Mouse (Mus musculus) kidney, embryonic 16.5 days (tissue): ENCODE results near the gene Nol9. TPM values are rescaled to one million over a fixed set of nuclear protein-coding genes. Genes with fewer than 3 reads are reported as not detected.

ENCODE experiments used
- ATAC-seq: fragments of 200-750 bp; cut with Nextera tagmentation; 2 replicates; pipeline ENCODE4 v1.8.0; 2017; ENCODE audit warnings: moderate TSS enrichment; ENCODE audit not compliant: low FRiP score, low TSS enrichment
- H3K27ac ChIP-seq: fragments of 300-500 bp; sonication (generic); 2 replicates; pipeline ENCODE4 v1.5.1; 2014; ENCODE audit warnings: low read length
- H3K27me3 ChIP-seq: fragments of 300-500 bp; sonication (generic); 2 replicates; pipeline ENCODE4 v1.6.1; 2014; ENCODE audit warnings: low read length, control low read depth, mixed read lengths; ENCODE audit not compliant: insufficient read depth
- H3K36me3 ChIP-seq: fragments of 300-500 bp; sonication (generic); 2 replicates; pipeline ENCODE4 v1.6.1; 2014; ENCODE audit warnings: low read length, control low read depth, mixed read lengths; ENCODE audit not compliant: insufficient read depth
- H3K4me1 ChIP-seq: fragments of 300-500 bp; sonication (generic); 2 replicates; pipeline ENCODE4 v1.6.1; 2014; ENCODE audit warnings: low read length, control low read depth, mixed read lengths; ENCODE audit not compliant: insufficient read depth
- H3K4me2 ChIP-seq: fragments of 300-500 bp; sonication (generic); replicated peaks from 2 replicates; pipeline ENCODE4 v1.6.1; 2014; ENCODE audit warnings: low read depth, low read length
- H3K4me3 ChIP-seq: fragments of 300-500 bp; sonication (generic); 2 replicates; pipeline ENCODE4 v1.5.1; 2014; ENCODE audit warnings: mild to moderate bottlenecking, low read length
- H3K9ac ChIP-seq: fragments of 300-500 bp; sonication (generic); replicated peaks from 2 replicates; pipeline ENCODE4 v1.6.1; 2014; ENCODE audit warnings: low read length
- H3K9me3 ChIP-seq: fragments of 300-500 bp; sonication (generic); 2 replicates; pipeline ENCODE4 v1.6.1; 2016; ENCODE audit warnings: low read length, control low read depth
- WGBS: fragments of 180-500 bp; shearing (Covaris S2); extraction: QIAGEN DNeasy Blood & Tissue Kit; methylation state at CpG from one replicate; pipeline ENCODE4 v1.1.7; 2014; 5-methylcytosine and 5-hydroxymethylcytosine counted together
- polyA plus RNA-seq: library from polyadenylated mRNA; unstranded; fragments of >200 nt; fragmentation: Nextera tagmentation; extraction: Ambion mirVana; gene quantifications from 2 replicates; pipeline ENCODE4 v1.2.1, GENCODE M21; 2015

The Nol9 gene
- polyA plus RNA-seq, 1 experiment from 2014 or later = 31.7 TPM

- Histone ChIP-seq H3K36me3 (peaks cover 19% of the 10 kb centered on the region), H3K4me3 (peak overlapping the region; percentile 83), H3K4me1 (peaks cover 31% of the 10 kb centered on the region), H3K9ac (peak overlapping the region; percentile 83), H3K9me3 (no peaks in the 10 kb centered on the region), H3K4me2 (peak overlapping the region; percentile 99), H3K27me3 (no peaks in the 10 kb centered on the region), H3K27ac (peak overlapping the region; percentile 92)
- under 1% methylated on average over 110 of the region's 115 CpGs for WGBS
- ATAC-seq = peak; percentile 72
Observed at GRCm38 (mm10) chr4:152009076-152010051, 29.8 kb upstream of the Nol9 start.

GRCm38 (mm10) chr4:152010091-152010706, 28.9 kb upstream of the Nol9 start:
- peak; percentile 8; the same call in 1 of the 2 replicates for ATAC-seq

GRCm38 (mm10) chr4:152010707-152011134, 28.4 kb upstream of the Nol9 start:
- Histone ChIP-seq H3K4me2 (peak overlapping the region; percentile 99), H3K4me3 (peak overlapping the region; percentile 83), H3K9me3 (no peaks in the 10 kb centered on the region), H3K4me1 (peaks cover 31% of the 10 kb centered on the region), H3K27me3 (no peaks in the 10 kb centered on the region), H3K27ac (peak overlapping the region; percentile 14; the same call in 1 of the 2 replicates), H3K36me3 (peaks cover 32% of the 10 kb centered on the region), H3K9ac (peak overlapping the region; percentile 83)
- no peak for ATAC-seq
- WGBS = 12% methylated on average over 13 of the region's 13 CpGs

More at GRCm38 (mm10) chr4:152010091-152010706, 28.9 kb upstream of the Nol9 start:
- peak overlapping the region; percentile 92 for H3K27ac ChIP-seq
- no peaks in the 10 kb centered on the region for H3K9me3 ChIP-seq
- 2% methylated on average over 10 of the region's 10 CpGs for WGBS
- peak overlapping the region; percentile 83 for H3K9ac ChIP-seq
- H3K4me3 ChIP-seq = peak overlapping the region; percentile 83
- H3K4me1 ChIP-seq = peaks cover 31% of the 10 kb centered on the region
- peak overlapping the region; percentile 99 for H3K4me2 ChIP-seq
- H3K27me3 ChIP-seq = no peaks in the 10 kb centered on the region
- peaks cover 27% of the 10 kb centered on the region for H3K36me3 ChIP-seq

DNA sequence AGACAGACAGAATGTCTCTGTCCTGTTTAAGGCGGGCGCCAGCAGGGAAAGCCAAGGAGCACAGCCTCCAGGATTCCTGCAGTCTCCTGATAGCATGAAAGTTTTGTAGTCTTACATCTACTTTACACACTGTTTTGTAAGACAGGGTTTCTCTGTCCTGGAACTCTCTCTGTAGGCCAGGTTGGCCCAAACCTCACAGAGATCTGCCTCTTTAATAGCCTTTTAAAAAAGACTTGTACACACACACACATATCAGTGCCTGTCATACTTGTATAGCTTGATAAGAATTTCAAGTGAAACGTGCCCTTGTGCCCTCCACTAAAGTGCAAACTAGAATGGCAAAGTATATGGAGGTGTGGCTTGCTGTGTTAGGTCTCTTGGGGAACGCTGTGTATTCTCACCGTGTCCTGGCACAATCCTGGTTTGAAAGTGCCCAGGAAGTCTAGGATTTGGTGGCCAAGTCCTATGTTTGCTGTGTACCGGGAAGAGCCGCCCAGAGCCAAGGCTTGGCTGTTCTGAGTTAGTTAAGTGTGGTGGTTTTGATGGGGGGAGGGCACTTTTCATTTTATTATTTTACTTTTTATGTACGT, 27.9 kb upstream of the Nol9 start:
- Histone ChIP-seq H3K27ac (no peak overlapping the region), H3K9me3 (no peaks in the 10 kb centered on the region), H3K36me3 (peaks cover 37% of the 10 kb centered on the region), H3K27me3 (no peaks in the 10 kb centered on the region), H3K4me1 (peaks cover 31% of the 10 kb centered on the region), H3K4me2 (peak overlapping the region; percentile 99), H3K4me3 (peak overlapping the region; percentile 83), H3K9ac (peak overlapping the region; percentile 83)
- WGBS = 73% methylated on average over 8 of the region's 8 CpGs
- ATAC-seq = no peak

- no peak for ATAC-seq
- no peaks in the 10 kb centered on the region for H3K27me3 ChIP-seq
- H3K9me3 ChIP-seq = no peaks in the 10 kb centered on the region
- H3K36me3 ChIP-seq = peaks cover 40% of the 10 kb centered on the region
- H3K4me2 ChIP-seq = no peak overlapping the region
- H3K27ac ChIP-seq = no peak overlapping the region
- 93% methylated on average over 16 of the region's 16 CpGs for WGBS
- no peak overlapping the region for H3K9ac ChIP-seq
- no peak overlapping the region for H3K4me3 ChIP-seq
- H3K4me1 ChIP-seq = peaks cover 30% of the 10 kb centered on the region
Observed at GRCm38 (mm10) chr4:152012109-152012508, 27.0 kb upstream of the Nol9 start.

DNA sequence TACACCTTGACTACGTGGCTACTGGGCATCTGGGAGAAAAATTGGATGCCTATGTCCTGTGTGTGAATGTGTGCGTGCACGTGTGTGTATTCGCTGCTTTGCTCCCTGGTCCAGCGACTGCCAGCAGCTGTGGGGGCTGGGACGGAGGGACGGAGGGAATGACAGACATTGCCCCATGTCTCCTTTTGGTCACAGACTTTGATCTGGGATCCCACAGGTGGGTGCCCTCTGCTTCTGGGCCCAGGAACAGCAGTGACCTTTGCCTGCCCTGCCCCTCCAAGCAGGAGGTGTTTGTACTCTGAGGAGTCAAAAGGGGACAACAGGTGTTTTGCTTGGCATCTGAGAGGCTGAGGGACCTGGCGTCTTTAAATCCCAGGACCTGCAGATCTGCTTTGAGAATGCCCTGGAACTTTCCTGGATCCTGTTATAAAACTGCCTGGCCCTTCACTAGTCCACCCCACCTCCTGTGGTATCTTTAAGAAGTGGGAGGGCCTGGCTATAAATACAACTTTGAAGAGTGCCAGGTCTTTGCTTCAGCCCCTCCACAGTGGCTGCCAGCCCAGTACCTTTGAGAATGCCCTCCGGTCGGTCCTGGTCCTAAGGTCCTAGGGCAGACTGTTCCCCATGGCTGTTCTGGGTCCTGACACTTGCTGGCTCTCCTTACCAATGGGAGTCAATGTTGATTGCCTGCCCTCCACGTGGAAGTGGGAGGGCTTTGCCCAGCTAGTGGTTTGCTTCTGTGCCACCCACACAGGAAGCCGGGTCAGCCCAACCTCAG, 25.9 kb upstream of the Nol9 start:
- H3K4me2 ChIP-seq = no peak overlapping the region
- ATAC-seq = no peak
- H3K27me3 ChIP-seq = no peaks in the 10 kb centered on the region
- peaks cover 40% of the 10 kb centered on the region for H3K36me3 ChIP-seq
- WGBS = 83% methylated on average over 12 of the region's 12 CpGs
- no peak overlapping the region for H3K27ac ChIP-seq
- H3K4me1 ChIP-seq = peaks cover 20% of the 10 kb centered on the region
- no peak overlapping the region for H3K4me3 ChIP-seq
- no peak overlapping the region for H3K9ac ChIP-seq
- H3K9me3 ChIP-seq = no peaks in the 10 kb centered on the region

- 87% methylated on average over 6 of the region's 6 CpGs for WGBS
- Histone ChIP-seq H3K27ac (no peak overlapping the region), H3K36me3 (peaks cover 66% of the 10 kb centered on the region), H3K9me3 (no peaks in the 10 kb centered on the region), H3K9ac (no peak overlapping the region), H3K4me2 (no peak overlapping the region), H3K27me3 (no peaks in the 10 kb centered on the region), H3K4me1 (no peaks in the 10 kb centered on the region), H3K4me3 (no peak overlapping the region)
- no peak for ATAC-seq
Observed at GRCm38 (mm10) chr4:152019073-152019472, 20.0 kb upstream of the Nol9 start.

- Histone ChIP-seq H3K9me3 (no peaks in the 10 kb centered on the region), H3K4me3 (no peak overlapping the region), H3K36me3 (peaks cover 63% of the 10 kb centered on the region), H3K9ac (no peak overlapping the region), H3K4me1 (peaks cover 5% of the 10 kb centered on the region), H3K4me2 (no peak overlapping the region), H3K27ac (no peak overlapping the region), H3K27me3 (no peaks in the 10 kb centered on the region)
- ATAC-seq = no peak
- WGBS = 93% methylated on average over 21 of the region's 21 CpGs
Observed at GRCm38 (mm10) chr4:152020024-152020423, 19.1 kb upstream of the Nol9 start.

DNA sequence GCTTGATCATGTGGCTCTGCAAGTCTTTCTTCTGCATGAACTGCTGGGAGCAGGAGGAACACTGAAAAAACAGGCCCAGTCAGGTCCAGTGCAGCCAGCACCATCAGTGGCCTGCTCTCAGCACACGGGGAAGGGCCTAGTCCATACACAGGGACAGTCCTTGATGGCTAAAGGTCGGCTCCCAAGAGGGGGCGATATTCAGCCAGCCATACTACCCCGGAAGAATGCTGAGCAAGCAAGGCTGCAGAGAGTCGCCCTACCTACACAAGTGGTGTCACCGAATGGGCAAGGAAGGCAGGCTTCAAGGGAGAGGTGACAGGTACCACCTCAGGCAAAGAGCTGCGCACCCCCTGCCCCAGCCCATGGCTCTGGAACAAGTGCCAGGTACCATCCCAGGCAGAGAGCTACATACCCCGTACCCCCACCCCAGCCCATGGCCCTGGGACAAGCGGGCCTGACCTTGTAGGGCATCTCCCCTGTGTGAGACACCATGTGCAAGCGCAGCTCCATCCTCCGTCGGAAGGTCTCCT, 17.5 kb upstream of the Nol9 start:
- no peaks in the 10 kb centered on the region for H3K27me3 ChIP-seq
- no peak overlapping the region for H3K27ac ChIP-seq
- no peak overlapping the region for H3K4me3 ChIP-seq
- no peak overlapping the region for H3K9ac ChIP-seq
- ATAC-seq = no peak
- 80% methylated on average over 12 of the region's 12 CpGs for WGBS
- peaks cover 50% of the 10 kb centered on the region for H3K36me3 ChIP-seq
- no peaks in the 10 kb centered on the region for H3K9me3 ChIP-seq
- no peak overlapping the region for H3K4me2 ChIP-seq
- H3K4me1 ChIP-seq = peaks cover 21% of the 10 kb centered on the region
